Mouse (Mus musculus): ENCODE data around the gene Gm49318.

The Gm49318 gene

GRCm38 (mm10) chr9:22067195-22067594 lies 3.9 kb downstream of the Gm49318 start:
- DNase-seq, result no peak

GRCm38 (mm10) chr9:22066433-22066832 lies 4.6 kb downstream of the Gm49318 start:
- DNase-seq, result peak; percentile 69 to 70

DNA sequence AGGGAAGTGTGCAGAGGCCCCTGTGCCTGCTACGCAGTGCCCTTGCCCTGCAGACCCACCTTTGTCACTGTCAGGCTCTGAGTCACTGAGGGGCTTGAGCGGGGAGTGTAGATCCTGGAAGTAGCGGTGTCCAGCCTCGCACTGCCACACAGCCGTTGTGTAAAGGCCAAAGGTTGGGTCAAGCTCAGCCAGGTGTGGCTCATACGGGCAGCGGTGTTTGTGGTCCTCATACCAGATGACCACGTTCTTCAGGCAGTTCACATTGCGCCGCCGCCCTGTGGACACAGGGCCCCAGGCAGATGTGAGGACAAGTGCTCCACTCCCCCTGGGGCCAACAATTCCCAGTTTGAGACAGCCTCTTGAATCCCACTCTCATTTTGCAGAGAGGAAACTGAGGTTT lies 5.4 kb downstream of the Gm49318 start:
- DNase-seq, result no peak

DNA sequence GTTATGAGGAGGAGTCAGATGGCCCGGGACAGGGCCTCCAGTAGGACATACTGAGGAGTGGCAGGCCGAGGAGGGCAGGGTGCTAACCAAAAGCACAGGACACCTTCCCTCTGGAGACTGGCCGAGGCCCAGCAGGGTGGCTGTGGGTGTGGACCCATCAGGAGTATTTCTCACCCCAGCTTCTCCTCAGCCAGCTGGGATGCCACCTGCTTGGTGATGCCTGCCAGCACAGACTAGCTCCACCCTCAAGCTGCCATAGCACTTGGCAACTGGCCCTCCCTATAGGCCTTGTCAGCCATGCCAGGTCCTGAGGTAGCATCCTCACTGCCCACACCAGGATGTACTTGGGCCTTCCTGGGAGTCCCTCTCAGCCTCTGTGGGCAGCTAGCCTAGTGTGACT lies 6.7 kb downstream of the Gm49318 start:
- peak; percentile 93 for DNase-seq

GRCm38 (mm10) chr9:22061339-22061738 lies 9.7 kb downstream of the Gm49318 start:
- peak; percentile 72 to 74 for DNase-seq

DNA sequence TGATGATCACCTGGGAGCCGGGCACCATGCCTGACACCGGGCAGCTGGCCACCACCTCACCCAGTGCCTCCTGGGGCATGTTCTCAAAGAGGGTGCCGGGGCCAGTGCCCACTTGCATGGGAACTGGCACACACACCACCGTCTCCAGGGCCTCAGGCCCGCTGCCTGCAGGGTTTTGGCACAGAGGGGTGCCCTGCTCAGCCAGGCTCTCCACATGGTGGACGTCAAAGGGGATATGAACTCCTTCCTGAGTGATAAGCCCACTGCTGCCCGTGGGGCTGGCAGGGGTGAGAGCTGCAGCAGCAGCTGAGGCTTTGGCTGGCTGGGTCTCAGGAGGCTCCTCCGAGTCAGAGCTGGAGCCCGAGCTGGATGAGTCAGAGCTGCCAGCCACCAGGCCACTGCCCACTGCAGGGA lies 13.0 kb downstream of the Gm49318 start:
- peak; percentile 64 to 76 for DNase-seq

GRCm38 (mm10) chr9:22057031-22057517 lies 14.0 kb downstream of the Gm49318 start:
- no peak for DNase-seq

- DNase-seq, result no peak
Observed at GRCm38 (mm10) chr9:22056303-22056910, 14.7 kb downstream of the Gm49318 start.

DNA sequence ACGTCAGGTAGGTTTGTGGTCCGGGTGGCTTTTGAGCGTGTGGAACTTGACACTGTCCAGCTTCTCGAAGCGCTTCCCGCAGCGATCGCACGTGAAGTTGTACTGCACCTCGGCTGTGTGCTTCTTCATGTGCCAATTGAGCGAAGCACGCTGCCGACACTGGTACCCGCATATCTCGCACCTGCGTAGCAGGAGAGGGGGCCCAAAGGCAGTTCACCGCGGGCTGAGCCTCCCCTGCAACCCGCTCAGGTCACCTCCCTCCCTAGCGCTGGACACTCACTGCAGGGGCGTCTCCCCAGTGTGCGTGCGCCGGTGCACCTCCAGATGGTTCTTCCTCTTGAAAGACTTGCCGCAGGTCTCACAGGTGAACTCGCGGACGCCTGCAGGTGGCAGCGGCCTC lies 15.3 kb downstream of the Gm49318 start:
- DNase-seq, result peak; percentile 43 to 54

GRCm38 (mm10) chr9:22054411-22055076 lies 16.5 kb downstream of the Gm49318 start:
- peak; percentile 83 to 88 for DNase-seq

DNA sequence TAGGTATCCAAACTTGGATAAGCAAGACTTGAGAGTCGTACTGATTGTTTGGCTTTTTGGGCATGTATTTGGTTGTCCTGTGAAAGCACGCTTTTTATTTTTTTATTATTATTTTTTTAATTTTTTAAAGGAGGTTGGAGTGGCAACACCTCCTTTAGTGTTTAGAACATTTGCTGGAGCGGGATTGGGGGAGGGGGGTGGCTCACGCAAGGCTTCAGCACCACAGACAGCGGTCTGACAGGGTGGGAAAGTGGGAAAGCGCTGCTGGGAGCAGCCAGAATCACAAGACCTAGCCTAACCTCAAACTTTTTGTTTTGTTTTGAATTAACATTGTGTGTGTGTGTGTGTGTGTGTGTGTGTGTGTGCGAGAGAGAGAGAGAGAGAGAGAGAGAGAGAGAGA lies 17.4 kb downstream of the Gm49318 start:
- DNase-seq, result no peak

DNA sequence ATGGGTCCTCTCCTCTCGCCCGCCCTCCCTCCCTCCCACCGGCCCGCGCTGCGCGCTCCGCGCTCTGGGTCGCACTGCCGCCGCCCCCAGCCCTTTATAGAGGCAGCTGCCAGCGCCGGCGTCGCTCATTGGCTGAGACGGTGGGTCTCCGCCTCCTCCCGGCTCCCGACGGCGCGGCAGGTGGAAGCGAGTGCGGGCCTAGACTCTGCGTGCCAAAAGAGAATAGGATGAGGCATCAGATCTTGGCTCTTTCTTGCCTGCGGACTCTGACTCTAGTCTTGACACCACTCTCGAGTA lies 19.2 kb downstream of the Gm49318 start, which contains the start of gene Elavl3:
TSS of gene Elavl3 (minus strand) at position 66 of the 297 bp plus-strand sequence.
- peak; percentile 92 for DNase-seq

- peak; percentile 70 to 71 for DNase-seq
Observed at GRCm38 (mm10) chr9:22051161-22051957, 19.7 kb downstream of the Gm49318 start.

- peak; percentile 88 to 90 for DNase-seq
Observed at GRCm38 (mm10) chr9:22050351-22050889, 20.6 kb downstream of the Gm49318 start.

DNA sequence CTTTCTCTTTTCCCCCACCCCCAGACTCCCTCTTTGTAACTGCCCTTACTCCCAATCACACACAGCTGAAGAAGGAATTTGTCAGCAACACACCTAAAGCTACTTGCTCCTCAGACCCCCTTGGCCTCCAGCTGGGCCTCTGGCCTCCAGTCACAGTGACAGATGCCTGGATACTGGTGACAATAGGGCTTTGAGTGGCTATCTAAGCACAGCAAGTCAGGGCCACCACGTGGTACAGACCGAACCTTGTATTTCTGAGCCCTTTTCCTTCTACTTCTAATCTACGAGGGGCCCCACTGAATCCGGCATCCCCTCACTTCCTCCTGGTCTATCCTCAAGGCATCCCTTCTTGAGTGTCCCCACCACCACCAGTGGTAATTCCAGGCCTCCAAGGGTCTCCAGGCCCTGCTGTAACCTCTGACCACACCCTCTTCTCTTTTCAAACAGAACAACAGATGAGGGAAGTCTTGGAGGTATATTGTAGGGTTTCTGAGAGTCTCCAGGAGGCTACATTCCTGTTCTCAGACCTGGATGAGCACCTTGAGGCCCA lies 21.3 kb downstream of the Gm49318 start:
- peak in 1 of 2 experiments; percentile 58 for DNase-seq

- DNase-seq, result peak; percentile 34 to 52
Observed at GRCm38 (mm10) chr9:22049315-22049714, 21.7 kb downstream of the Gm49318 start.

GRCm38 (mm10) chr9:22047329-22047728 lies 23.7 kb downstream of the Gm49318 start:
- peak; percentile 52 to 58 for DNase-seq

- DNase-seq, result no peak
Observed at GRCm38 (mm10) chr9:22041832-22042231, 29.2 kb downstream of the Gm49318 start.

GRCm38 (mm10) chr9:22037826-22038225 lies 33.2 kb downstream of the Gm49318 start:
- no peak for DNase-seq

DNA sequence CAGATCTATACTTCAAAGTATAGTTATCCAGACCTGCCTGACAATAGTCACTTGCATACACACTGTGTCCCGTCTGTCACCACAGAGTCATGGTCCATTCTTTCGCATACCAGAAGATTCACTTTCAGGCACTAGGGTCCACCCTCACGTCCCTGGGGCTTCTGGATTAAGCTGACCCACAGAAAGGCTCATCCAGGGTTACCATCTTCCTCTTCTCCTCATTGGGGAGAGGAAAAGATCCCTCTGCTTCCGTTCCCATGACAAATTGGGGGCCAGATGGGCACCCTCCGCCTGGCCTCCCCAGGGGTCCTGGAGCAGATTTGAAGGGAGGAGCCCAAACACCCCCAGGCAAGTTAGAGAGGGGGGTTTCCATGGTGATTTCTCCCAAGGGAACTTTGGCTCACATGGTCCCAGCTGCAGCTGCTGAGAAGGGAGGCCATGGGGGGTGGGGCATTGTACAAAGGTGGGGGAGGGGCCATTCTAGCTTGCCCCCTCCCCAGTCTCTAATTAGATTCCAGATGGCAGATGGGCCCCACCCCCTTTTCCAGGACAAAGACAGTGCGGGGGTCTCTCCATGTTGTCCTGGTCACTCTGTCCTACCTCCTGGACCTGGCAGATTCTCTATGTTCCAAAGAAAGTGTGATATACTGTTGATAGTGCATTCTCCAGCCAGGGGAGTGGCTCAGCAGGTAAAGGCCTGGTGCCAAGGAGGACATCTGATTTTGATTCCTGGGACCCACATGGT lies 35.6 kb downstream of the Gm49318 start:
- DNase-seq, result no peak

DNA sequence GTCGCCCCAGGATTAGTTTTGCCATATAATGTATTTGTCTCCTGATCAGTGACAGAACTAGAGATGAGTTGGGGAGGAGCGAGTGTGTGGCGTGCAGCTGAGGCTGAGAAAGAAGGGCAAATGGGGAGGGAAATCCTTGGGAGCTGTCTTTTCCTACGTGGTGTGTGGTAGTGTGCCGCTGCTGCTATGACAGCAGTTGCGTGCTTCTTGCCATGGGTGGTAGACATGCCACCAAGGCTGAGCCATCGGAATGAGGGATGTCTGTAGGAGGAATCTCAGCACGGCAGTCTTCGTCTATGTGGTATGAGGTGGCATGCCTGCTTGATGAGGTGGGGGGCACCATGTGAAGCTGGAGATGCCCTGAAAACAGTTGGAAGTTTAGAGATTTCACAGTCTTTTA lies 40.7 kb downstream of the Gm49318 start:
- DNase-seq, result no peak

DNA sequence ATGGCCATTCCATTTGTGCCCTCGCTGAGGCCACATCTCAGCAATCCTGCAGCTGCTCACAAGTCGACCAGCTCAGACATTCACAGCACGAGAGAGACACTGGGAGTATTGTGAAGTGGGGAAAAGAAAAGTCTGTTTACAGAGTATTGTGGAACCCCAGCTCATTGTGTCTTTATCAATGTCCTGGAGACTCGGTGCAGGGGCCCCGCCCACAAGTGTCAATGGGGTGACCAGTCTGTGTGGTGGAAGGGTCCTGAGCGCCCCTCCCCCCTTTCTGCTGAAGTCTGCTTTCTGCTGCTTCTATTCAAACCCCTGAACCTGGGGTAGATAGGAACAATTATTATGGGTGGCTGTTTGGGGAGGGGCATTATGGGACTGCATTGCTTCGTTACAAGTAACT lies 42.6 kb downstream of the Gm49318 start:
- DNase-seq, result no peak

Data from cerebellum, adult 18-20 months (tissue).